24 mouse cellular contexts compared by ENCODE assay signal in genomic region chr1:86647517-86647916, GRCm38 (mm10). TPM values are rescaled to one million over a fixed set of nuclear protein-coding genes. Genes with fewer than 3 reads are reported as not detected.
DNase-seq lines count a peak whose midpoint lies in the region; ATAC-seq and TF ChIP-seq lines count a peak whose summit lies in the region.
"Had no signal": no experiment of that assay in that cellular context is flagged by ENCODE, and none has a peak within 500 bp of the region (broad histone marks: within the 10 kb centered on the region; RNA-seq: fewer than 3 reads in every experiment).

No protein-coding gene starts in this region.

- no peak overlapping the region for H3K27ac ChIP-seq in ES-Bruce4 (ENCODE audit: insufficient read depth, low read length)
- H3K27ac ChIP-seq in ES-E14 (ENCODE audit: insufficient read depth, low read depth, low read length, poor library complexity, severe bottlenecking): no peak overlapping the region
- H3K27ac ChIP-seq in cerebellum, adult 2 months (ENCODE audit: insufficient read depth, low read length): no peak overlapping the region
- H3K27ac ChIP-seq: embryonic facial prominence, embryonic 10.5 days; embryonic facial prominence, embryonic 12.5 days; forebrain, embryonic 10.5 days; forebrain, embryonic 12.5 days had no signal

- H3K36me3 ChIP-seq in ES-Bruce4 (ENCODE audit: control insufficient read depth, insufficient read depth, low read length, poor library complexity, severe bottlenecking) (no peaks in the 10 kb centered on the region), ES-E14 (ENCODE audit: control insufficient read depth, insufficient read depth, low read length, poor library complexity, severe bottlenecking) (no peaks in the 10 kb centered on the region)
- H3K36me3 ChIP-seq: embryonic facial prominence, embryonic 10.5 days; embryonic facial prominence, embryonic 12.5 days; forebrain, embryonic 10.5 days; forebrain, embryonic 12.5 days had no signal

- in situ Hi-C loops in ES-E14 (cut with MboI; ENCODE audit: low sequenced_read_pairs in 2 of 2, unreplicated experiment in 2 of 2): no loop called here

- TF ChIP-seq POLR2A in ES-Bruce4 (IDR thresholded peaks at IDR 0.05; ENCODE audit: insufficient read depth, low read length): no peak
- TF ChIP-seq POLR2A in cerebellum, adult 2 months (IDR thresholded peaks at IDR 0.05; ENCODE audit: borderline replicate concordance, insufficient read depth, low read length): no peak

- no peaks in the 10 kb centered on the region for H3K27me3 ChIP-seq in ES-Bruce4 (ENCODE audit: control insufficient read depth, insufficient read depth, low read length, poor library complexity, severe bottlenecking)
- H3K27me3 ChIP-seq in cerebellum, adult 2 months (ENCODE audit: control insufficient read depth, insufficient read depth, low read length): no peaks in the 10 kb centered on the region
- H3K27me3 ChIP-seq: CH12.LX; embryonic facial prominence, embryonic 12.5 days; forebrain, embryonic 12.5 days had no signal

- H3K4me3 ChIP-seq in ES-Bruce4 (ENCODE audit: low read depth, low read length): no peak overlapping the region
- H3K4me3 ChIP-seq in ES-E14 (ENCODE audit: insufficient read depth in 1 of 2, low read depth in 1 of 2, low read length in 2 of 2, poor library complexity in 1 of 2, severe bottlenecking in 1 of 2): no peak overlapping the region
- H3K4me3 ChIP-seq in cerebellum, adult 2 months (replicated peaks; ENCODE audit: insufficient read depth, low read depth, low read length): no peak overlapping the region
- H3K4me3 ChIP-seq: embryonic facial prominence, embryonic 10.5 days; embryonic facial prominence, embryonic 12.5 days; forebrain, embryonic 10.5 days; forebrain, embryonic 12.5 days had no signal

- WGBS in cerebellum, adult 2 months: 52% methylated on average over 2 of the region's 2 CpGs

- no peak for ATAC-seq in erythroid progenitor cell, adult 5-6 weeks (replicated peaks; ENCODE audit: low FRiP score, poor library complexity, severe bottlenecking)
- ATAC-seq: activated CD4-positive, CD25-positive, alpha-beta regulatory T cell, adult 4 months; CD4-positive, CD25-positive, alpha-beta regulatory T cell, adult 4 months; forebrain, embryonic 14.5 days; forebrain, embryonic 16.5 days had no signal

- no peak for TF ChIP-seq CTCF in ES-Bruce4 (IDR thresholded peaks at IDR 0.05; ENCODE audit: low read depth, low read length)
- no peak for TF ChIP-seq CTCF in cerebellum, adult 2 months (IDR thresholded peaks at IDR 0.05; ENCODE audit: borderline replicate concordance, insufficient read depth, low read depth, low read length)

- DNase-seq in ES-E14 (ENCODE audit: low read depth, low spot score) (peak; percentile 44), WW6 (ENCODE audit: low read depth, low spot score) (peak; percentile 33)
- DNase-seq in cerebellum, adult 2 months: no peak
- no peak for DNase-seq in cerebellum, postnatal 10 days
- DNase-seq: adrenal gland, adult 8-10 months; adrenal gland, postnatal 14 days; adrenal gland, postnatal 36 days; B cell, adult 2 months; cerebellum, adult 11-12 months; cerebellum, adult 8-10 months; cerebellum, adult 9-11 months; cerebellum, postnatal 25 days had no signal

- no peak overlapping the region for H3K9ac ChIP-seq in ES-Bruce4 (ENCODE audit: low read depth, poor library complexity, severe bottlenecking)
- H3K9ac ChIP-seq in ES-E14 (ENCODE audit: insufficient read depth, low read depth, low read length, poor library complexity, severe bottlenecking): no peak overlapping the region
- H3K9ac ChIP-seq: embryonic facial prominence, embryonic 12.5 days; forebrain, embryonic 12.5 days had no signal

- TF ChIP-seq EP300 in ES-Bruce4 (IDR thresholded peaks at IDR 0.05; ENCODE audit: insufficient read depth, low read depth, low read length): peak; percentile 75

- H3K9me3 ChIP-seq in ES-Bruce4 (replicated peaks; ENCODE audit: control insufficient read depth, insufficient read depth, low read length, poor library complexity, severe bottlenecking): no peaks in the 10 kb centered on the region
- no peaks in the 10 kb centered on the region for H3K9me3 ChIP-seq in ES-E14 (ENCODE audit: control insufficient read depth, insufficient read depth, low read depth, low read length)
- H3K9me3 ChIP-seq: embryonic facial prominence, embryonic 10.5 days; embryonic facial prominence, embryonic 12.5 days; forebrain, embryonic 10.5 days; forebrain, embryonic 12.5 days had no signal

- H3K4me1 ChIP-seq in ES-Bruce4 (ENCODE audit: control insufficient read depth, insufficient read depth, low read length) (no peaks in the 10 kb centered on the region), ES-E14 (ENCODE audit: control insufficient read depth in 2 of 2, insufficient read depth in 2 of 2, low read length in 2 of 2, poor library complexity in 1 of 2) (peaks cover 3 to 12% of the 10 kb centered on the region in 2 experiments; a peak in 3 of 4 replicates)
- no peaks in the 10 kb centered on the region for H3K4me1 ChIP-seq in cerebellum, adult 2 months (ENCODE audit: control insufficient read depth, insufficient read depth, low read length)
- H3K4me1 ChIP-seq: embryonic facial prominence, embryonic 10.5 days; embryonic facial prominence, embryonic 12.5 days; forebrain, embryonic 12.5 days had no signal

TF ChIP-seq in ES-E14, 5 proteins besides CTCF, POLR2A, EP300 and RAD21:
- no peak for TF ChIP-seq CHD2 (IDR thresholded peaks at IDR 0.05; ENCODE audit: low read depth, low read length)

RNA-seq across cellular contexts. Expression of gene Nppc, which starts 22.9 kb away (rescaled TPM):
- polyA plus RNA-seq in ES-Bruce4 (2011; ENCODE audit: insufficient read depth, insufficient read length, low read depth, missing spikeins): not detected in 2 replicates
- 0.45 and 1.5 TPM in 2 replicates for total RNA-seq in ES-E14 (2012; rRNA removed)
- polyA plus RNA-seq in cerebellum, adult 2 months (2012; rRNA removed): 18.7 and 21.1 TPM in 2 replicates
- not detected in 2 replicates for total RNA-seq in erythroid progenitor cell, adult 5-6 weeks (2015; ENCODE audit: low replicate concordance)
- total RNA-seq in erythroid progenitor cell, adult 5-6 weeks (2017; ENCODE audit: low replicate concordance): not detected in 2 replicates
- total RNA-seq: adrenal gland, adult 8-10 months; adrenal gland, postnatal 36 days; MEL had no signal
- polyA plus RNA-seq: activated CD4-positive, CD25-positive, alpha-beta regulatory T cell, adult 4 months; CD4-positive, CD25-positive, alpha-beta regulatory T cell, adult 4 months had no signal

RNA-seq across cellular contexts. Expression of gene Dis3l2, which starts 56.1 kb away (rescaled TPM):
- 19.6 and 21.0 TPM in 2 replicates for polyA plus RNA-seq in ES-Bruce4 (2011; ENCODE audit: insufficient read depth, insufficient read length, low read depth, missing spikeins)
- total RNA-seq in ES-E14 (2012; rRNA removed): 9.6 and 13.4 TPM in 2 replicates
- polyA plus RNA-seq in cerebellum, adult 2 months (2012; rRNA removed): 22.3 and 22.6 TPM in 2 replicates
- total RNA-seq in erythroid progenitor cell, adult 5-6 weeks (2015; ENCODE audit: low replicate concordance): 4.0 and 6.7 TPM in 2 replicates
- total RNA-seq in erythroid progenitor cell, adult 5-6 weeks (2017; ENCODE audit: low replicate concordance): 2.4 and 6.1 TPM in 2 replicates

Comparison
In these comparisons a context has a peak if more than half of its experiments do, and no peak if none do; other contexts are left out.
1. DNase-seq: peak in ES-E14 (single experiment) and WW6 (single experiment); none in cerebellum, adult 2 months (0 of 2) and cerebellum, postnatal 10 days (0 of 2).